ENCODE assay signal across 9 mouse cellular contexts in genomic region chr2:60036361-60036760, GRCm38 (mm10).
DNase-seq lines count a peak whose midpoint lies in the region; ATAC-seq and TF ChIP-seq lines count a peak whose summit lies in the region.
"Had no signal": no experiment of that assay in that cellular context is flagged by ENCODE, and none has a peak within 500 bp of the region (broad histone marks: within the 10 kb centered on the region; RNA-seq: fewer than 3 reads in every experiment).

No protein-coding gene starts in this region.

- no peak for ATAC-seq in hindbrain, embryonic 13.5 days (ENCODE audit: low FRiP score)
- no peak for ATAC-seq in hindbrain, embryonic 11.5 days (ENCODE audit: low FRiP score)
- no peak for ATAC-seq in liver, postnatal 0 days
- no peak for ATAC-seq in monocyte, adult 5-6 weeks (replicated peaks; ENCODE audit: insufficient number of reproducible peaks, low FRiP score, low TSS enrichment, poor library complexity, severe bottlenecking)

- H3K27me3 ChIP-seq in hindbrain, embryonic 13.5 days = no peaks in the 10 kb centered on the region
- no peaks in the 10 kb centered on the region for H3K27me3 ChIP-seq in hindbrain, embryonic 11.5 days (ENCODE audit: control insufficient read depth, insufficient read depth, low read length)
- no peaks in the 10 kb centered on the region for H3K27me3 ChIP-seq in liver, postnatal 0 days (ENCODE audit: insufficient read depth, low read length)

- no peak overlapping the region for H3K27ac ChIP-seq in hindbrain, embryonic 13.5 days
- H3K27ac ChIP-seq in hindbrain, embryonic 11.5 days (ENCODE audit: low read depth, low read length) = no peak overlapping the region
- H3K27ac ChIP-seq in liver, postnatal 0 days (ENCODE audit: low read depth) = no peak overlapping the region

- peak overlapping the region; percentile 36; the same call in 1 of the 2 replicates for H3K4me3 ChIP-seq in hindbrain, embryonic 13.5 days
- no peak overlapping the region for H3K4me3 ChIP-seq in hindbrain, embryonic 11.5 days (ENCODE audit: low read depth, low read length)
- H3K4me3 ChIP-seq in liver, postnatal 0 days (ENCODE audit: low read depth, low read length) = no peak overlapping the region

- no peak for TF ChIP-seq CTCF in brain, embryonic 14.5 days (IDR thresholded peaks at IDR 0.05; ENCODE audit: borderline replicate concordance, extremely low read depth, insufficient read depth, insufficient read length)
- no peak for TF ChIP-seq CTCF in liver, postnatal 0 days (IDR thresholded peaks at IDR 0.05; ENCODE audit: low read depth)

- H3K4me2 ChIP-seq in hindbrain, embryonic 13.5 days = peak overlapping the region; percentile 56
- no peak overlapping the region for H3K4me2 ChIP-seq in hindbrain, embryonic 11.5 days (replicated peaks; ENCODE audit: low read depth, low read length)
- H3K4me2 ChIP-seq in liver, postnatal 0 days (ENCODE audit: low read depth, low read length) = peak overlapping the region; percentile 68; the same call in 1 of the 2 replicates

- H3K4me1 ChIP-seq in hindbrain, embryonic 13.5 days (replicated peaks) = peaks cover 7% of the 10 kb centered on the region
- peaks cover 3% of the 10 kb centered on the region; the same call in 1 of the 2 replicates for H3K4me1 ChIP-seq in hindbrain, embryonic 11.5 days (replicated peaks; ENCODE audit: control insufficient read depth, insufficient read depth, low read length)
- 0 out of 2 replicates have a peak, but pooled peaks cover 2% of the 10 kb centered on the region for H3K4me1 ChIP-seq in liver, postnatal 0 days (ENCODE audit: insufficient read depth)

- 46% methylated on average over 3 of the region's 3 CpGs for WGBS in hindbrain, embryonic 13.5 days
- 61% methylated on average over 3 of the region's 3 CpGs for WGBS in hindbrain, embryonic 11.5 days
- WGBS in liver, postnatal 0 days (ENCODE audit: insufficient replicate concordance) = 74% methylated on average over 3 of the region's 3 CpGs

- no peak for TF ChIP-seq EP300 in liver, postnatal 0 days (IDR thresholded peaks at IDR 0.05; ENCODE audit: low read depth)

- TF ChIP-seq POLR2A in brain, embryonic 14.5 days (IDR thresholded peaks at IDR 0.05; ENCODE audit: borderline replicate concordance, extremely low read depth, insufficient read depth, insufficient read length, poor library complexity, severe bottlenecking) = no peak

- no peak overlapping the region for H3K9ac ChIP-seq in hindbrain, embryonic 13.5 days
- no peak overlapping the region for H3K9ac ChIP-seq in hindbrain, embryonic 11.5 days (ENCODE audit: low read depth, low read length)
- H3K9ac ChIP-seq in liver, postnatal 0 days (replicated peaks) = no peak overlapping the region

- peaks cover 2% of the 10 kb centered on the region; the same call in 1 of the 2 replicates for H3K36me3 ChIP-seq in hindbrain, embryonic 13.5 days
- no peaks in the 10 kb centered on the region for H3K36me3 ChIP-seq in hindbrain, embryonic 11.5 days (ENCODE audit: control insufficient read depth, insufficient read depth, low read length)
- H3K36me3 ChIP-seq in liver, postnatal 0 days (replicated peaks; ENCODE audit: insufficient read depth, low read length) = no peaks in the 10 kb centered on the region

- H3K9me3 ChIP-seq in hindbrain, embryonic 13.5 days = no peaks in the 10 kb centered on the region
- no peaks in the 10 kb centered on the region for H3K9me3 ChIP-seq in hindbrain, embryonic 11.5 days (ENCODE audit: control insufficient read depth, low read length)
- H3K9me3 ChIP-seq in liver, postnatal 0 days (ENCODE audit: low read length) = no peaks in the 10 kb centered on the region

- peak; percentile 54 for DNase-seq in cerebellum, adult 9-10 months
- no peak for DNase-seq in cerebellum, adult 11 months
- DNase-seq in hindbrain, embryonic 11.5 days (ENCODE audit: low spot score) = no peak
- peak; percentile 41 for DNase-seq in brain, embryonic 14.5 days (ENCODE audit: low read depth)
- no peak for DNase-seq in liver, postnatal 0 days
- DNase-seq in kidney, adult 11 months = no peak
- DNase-seq: gastrocnemius, postnatal 14 days had no signal

Comparison
In these comparisons a context has a peak if more than half of its experiments do, and no peak if none do; other contexts are left out.
1. DNase-seq: peak in cerebellum, adult 9-10 months (single experiment) and brain, embryonic 14.5 days (single experiment); none in cerebellum, adult 11 months (single experiment), hindbrain, embryonic 11.5 days (single experiment), liver, postnatal 0 days (single experiment) and kidney, adult 11 months (single experiment).